Mouse (Mus musculus): Measurements from ENCODE around the gene Fxyd1.

DNA sequence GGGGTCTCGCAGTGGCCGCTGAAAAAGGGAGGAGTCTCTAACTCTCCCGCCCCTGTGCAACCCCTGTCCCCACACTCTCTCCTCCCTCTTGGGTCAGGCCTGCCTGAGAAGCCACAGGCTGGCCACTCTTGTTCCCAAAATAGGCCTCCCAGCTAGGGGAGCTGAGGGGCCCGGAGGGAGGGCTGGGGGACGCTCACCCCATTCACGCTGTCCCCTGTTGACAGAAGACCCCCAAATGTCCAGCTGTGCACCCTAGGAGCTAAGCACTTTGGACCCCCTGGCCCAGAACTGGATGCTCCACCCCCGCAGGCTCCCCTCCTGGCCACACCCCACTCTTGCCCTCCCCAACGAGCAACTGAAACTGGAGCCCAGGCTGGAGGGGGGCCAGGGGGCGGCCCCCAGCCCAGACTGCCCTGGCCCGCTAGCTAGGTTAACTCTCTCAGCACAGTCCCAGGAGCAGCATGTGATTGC, 1.6 kb downstream of the Fxyd1 start:
- TF ChIP-seq CTCF (IDR thresholded peaks at IDR 0.05; ENCODE audit: low read depth) (no peak), EP300 (IDR thresholded peaks at IDR 0.05; ENCODE audit: low read depth) (no peak)

All from liver, postnatal 0 days (tissue).